Mouse (Mus musculus) thymus, postnatal 0 days (tissue): Measurements from ENCODE around the gene Emp1. TPM values are rescaled to one million over a fixed set of nuclear protein-coding genes. Genes with fewer than 3 reads are reported as not detected.

Experiments
- DNase-seq: peaks from one replicate; pipeline ENCODE4 v3.0.0-alpha.2; 2015; ENCODE audit warnings: low spot score
- polyA plus RNA-seq: library from polyadenylated mRNA; unstranded; fragments of >200 nt; fragmentation: Nextera tagmentation; extraction: Ambion mirVana; gene quantifications from 2 replicates; pipeline ENCODE4 v1.2.1, GENCODE M21; 2015

Emp1 gene
- 10.4 and 12.8 TPM in 2 replicates for polyA plus RNA-seq

- DNase-seq: no peak
These were observed at the start of gene Emp1 for GRCm38 (mm10) chr6:135362459-135363159. TSS of gene Emp1 (plus strand) at chr6:135362545.

GRCm38 (mm10) chr6:135313981-135314380, 48.4 kb upstream of the Emp1 start:
- no peak for DNase-seq

- DNase-seq: no peak
These were observed 46.2 kb upstream of the Emp1 start for GRCm38 (mm10) chr6:135316141-135316540.

GRCm38 (mm10) chr6:135319431-135319933, 42.9 kb upstream of the Emp1 start:
- DNase-seq: no peak

GRCm38 (mm10) chr6:135322749-135323148, 39.6 kb upstream of the Emp1 start:
- DNase-seq: no peak

- peak; percentile 55 for DNase-seq
These were observed 38.9 kb upstream of the Emp1 start for GRCm38 (mm10) chr6:135323311-135323982.

- DNase-seq: peak; percentile 15
These were observed 38.2 kb upstream of the Emp1 start for GRCm38 (mm10) chr6:135324111-135324510.

GRCm38 (mm10) chr6:135324686-135325300, 37.6 kb upstream of the Emp1 start:
- peak; percentile 30 for DNase-seq

GRCm38 (mm10) chr6:135326847-135327246, 35.5 kb upstream of the Emp1 start:
- DNase-seq: no peak

GRCm38 (mm10) chr6:135331916-135332315, 30.4 kb upstream of the Emp1 start:
- DNase-seq: no peak

GRCm38 (mm10) chr6:135332737-135333281, 29.5 kb upstream of the Emp1 start:
- DNase-seq: no peak

GRCm38 (mm10) chr6:135333994-135334651, 28.2 kb upstream of the Emp1 start:
- DNase-seq: no peak

- no peak for DNase-seq
These were observed 26.0 kb upstream of the Emp1 start for GRCm38 (mm10) chr6:135336376-135336775.

GRCm38 (mm10) chr6:135340355-135341075, 21.8 kb upstream of the Emp1 start:
- DNase-seq: no peak

- DNase-seq: no peak
These were observed 21.3 kb upstream of the Emp1 start for GRCm38 (mm10) chr6:135341076-135341378.

GRCm38 (mm10) chr6:135351638-135352302, 10.6 kb upstream of the Emp1 start:
- no peak for DNase-seq

GRCm38 (mm10) chr6:135352537-135352936, 9.8 kb upstream of the Emp1 start:
- no peak for DNase-seq

GRCm38 (mm10) chr6:135354953-135355352, 7.4 kb upstream of the Emp1 start:
- no peak for DNase-seq

- DNase-seq: no peak
These were observed 2.0 kb upstream of the Emp1 start for GRCm38 (mm10) chr6:135360331-135360730.

- no peak for DNase-seq
These were observed 267 bp upstream of the Emp1 start for GRCm38 (mm10) chr6:135362098-135362458.
